Mouse (Mus musculus): ENCODE measurements around the gene Mefv. TPM values are rescaled to one million over a fixed set of nuclear protein-coding genes. Genes with fewer than 3 reads are reported as not detected.
"Not testable (repeated sequence)": the region's sequence is repeated elsewhere in the genome, so short reads cannot be mapped to it uniquely, and the experiment has no call there.

The Mefv gene
- polyA plus RNA-seq, 1 experiment from 2014 or later = 0.08 TPM

DNA sequence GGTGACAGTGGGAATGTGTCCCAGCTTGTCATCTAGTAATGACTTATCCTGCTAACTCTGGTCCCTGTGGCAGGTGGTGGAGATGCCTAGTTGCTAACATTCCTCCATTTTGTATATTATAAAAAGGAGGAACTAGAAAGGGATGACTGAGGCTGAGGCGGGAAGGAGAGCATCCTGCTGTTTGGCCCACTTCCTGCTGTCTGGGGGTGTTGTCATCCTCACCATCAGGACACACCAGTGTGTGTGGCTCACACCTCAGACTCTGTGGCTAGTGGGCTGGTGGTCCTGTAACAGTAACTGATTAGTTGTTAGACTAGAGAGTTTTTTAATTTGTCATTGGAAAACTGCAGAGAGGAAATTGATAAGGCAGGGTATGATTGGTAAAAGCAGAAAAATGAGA lies 17.0 kb downstream of the Mefv start:
- H3K9ac ChIP-seq = no peak overlapping the region
- no peaks in the 10 kb centered on the region for H3K36me3 ChIP-seq
- no peak overlapping the region for H3K27ac ChIP-seq
- no peak overlapping the region for H3K4me2 ChIP-seq
- H3K27me3 ChIP-seq = no peaks in the 10 kb centered on the region
- H3K9me3 ChIP-seq = no peaks in the 10 kb centered on the region
- no peaks in the 10 kb centered on the region for H3K4me1 ChIP-seq
- no peak overlapping the region for H3K4me3 ChIP-seq
- no peak for ATAC-seq (ENCODE audit: insufficient number of reproducible peaks, low FRiP score, low TSS enrichment, low read depth)
- 69% methylated on average over 1 of the region's 1 CpGs for WGBS

DNA sequence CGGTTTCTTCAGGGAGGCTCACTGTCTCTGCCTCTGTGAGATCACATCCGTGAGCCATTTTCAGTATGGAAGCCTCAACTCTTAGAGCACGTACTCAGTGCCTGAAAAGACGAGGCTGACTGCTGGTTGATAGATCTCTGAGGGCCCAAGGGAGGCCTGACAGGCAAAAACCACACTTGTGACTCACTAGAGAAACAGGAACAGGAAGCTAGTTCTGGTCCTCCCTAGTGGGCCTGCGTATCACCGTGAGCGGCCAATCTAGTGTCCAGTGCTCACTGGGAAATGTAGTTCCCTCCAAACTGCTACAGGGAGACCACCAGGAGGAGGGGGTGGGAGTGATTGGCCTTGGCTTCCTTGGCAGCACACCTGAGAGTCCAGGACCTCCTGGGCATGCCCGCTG lies 18.6 kb downstream of the Mefv start:
- Histone ChIP-seq H3K27me3 (no peaks in the 10 kb centered on the region), H3K4me2 (no peak overlapping the region), H3K27ac (no peak overlapping the region), H3K36me3 (no peaks in the 10 kb centered on the region), H3K4me3 (no peak overlapping the region), H3K4me1 (no peaks in the 10 kb centered on the region), H3K9me3 (no peaks in the 10 kb centered on the region), H3K9ac (no peak overlapping the region)
- no peak for ATAC-seq (ENCODE audit: insufficient number of reproducible peaks, low FRiP score, low TSS enrichment, low read depth)
- whole genome bisulfite sequencing = 86% methylated on average over 8 of the region's 8 CpGs

DNA sequence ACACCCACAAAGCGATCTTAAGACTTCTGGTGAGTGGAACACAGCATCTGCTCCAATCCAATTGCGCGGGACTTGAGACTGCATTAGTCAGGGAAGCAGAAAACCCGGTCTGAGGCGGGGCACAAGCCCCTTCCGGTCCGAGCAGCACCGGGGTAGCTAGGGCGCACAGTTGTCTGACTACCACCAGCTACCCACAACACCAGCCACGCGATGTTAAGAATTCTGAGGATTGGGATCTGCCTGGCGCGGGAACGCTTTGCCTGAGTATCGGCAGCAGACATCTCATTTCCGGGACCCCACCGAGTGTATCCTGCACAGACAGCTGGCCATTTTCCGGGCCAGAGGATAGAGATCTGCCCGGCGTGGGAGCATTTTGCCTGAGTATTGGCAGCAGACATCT lies 28.3 kb downstream of the Mefv start:
- H3K9me3 ChIP-seq; H3K9ac ChIP-seq; H3K36me3 ChIP-seq; H3K4me2 ChIP-seq; H3K4me3 ChIP-seq; H3K4me1 ChIP-seq; H3K27me3 ChIP-seq; H3K27ac ChIP-seq; ATAC-seq (ENCODE audit: insufficient number of reproducible peaks, low FRiP score, low TSS enrichment, low read depth): not testable (repeated sequence)
- WGBS = 60% methylated on average over 20 of the region's 20 CpGs

Other genes starting within 250 kb of the Mefv start
- gene Olfr161, start 127.1 kb downstream of the Mefv start, polyA plus RNA-seq (2015; fragmentation: Nextera tagmentation; extraction: Ambion mirVana) = not detected in 2 replicates
- 45.3 and 46.4 TPM in 2 replicates for gene Zfp263, start 26.0 kb upstream of the Mefv start, polyA plus RNA-seq (2015; fragmentation: Nextera tagmentation; extraction: Ambion mirVana)
- not detected in 2 replicates for gene Olfr15, start 112.8 kb upstream of the Mefv start, polyA plus RNA-seq (2015; fragmentation: Nextera tagmentation; extraction: Ambion mirVana)
- 1.9 TPM in 2 replicates for gene Zfp174, start 129.2 kb upstream of the Mefv start, polyA plus RNA-seq (2015; fragmentation: Nextera tagmentation; extraction: Ambion mirVana)
- gene Naa60, start 154.3 kb upstream of the Mefv start, polyA plus RNA-seq (2015; fragmentation: Nextera tagmentation; extraction: Ambion mirVana) = 54.2 and 56.0 TPM in 2 replicates
- 6.2 and 6.8 TPM in 2 replicates for gene Zfp597, start 166.5 kb upstream of the Mefv start, polyA plus RNA-seq (2015; fragmentation: Nextera tagmentation; extraction: Ambion mirVana)
- 2.7 and 3.4 TPM in 2 replicates for gene Gm20695, start 166.6 kb upstream of the Mefv start, polyA plus RNA-seq (2015; fragmentation: Nextera tagmentation; extraction: Ambion mirVana)
- 6.1 and 7.7 TPM in 2 replicates for gene 1700037C18Rik, start 190.6 kb upstream of the Mefv start, polyA plus RNA-seq (2015; fragmentation: Nextera tagmentation; extraction: Ambion mirVana)
- 26.7 and 33.4 TPM in 2 replicates for gene Cluap1, start 190.7 kb upstream of the Mefv start, polyA plus RNA-seq (2015; fragmentation: Nextera tagmentation; extraction: Ambion mirVana)